ENCODE assay signal across 22 mouse cellular contexts in the genomic region with DNA sequence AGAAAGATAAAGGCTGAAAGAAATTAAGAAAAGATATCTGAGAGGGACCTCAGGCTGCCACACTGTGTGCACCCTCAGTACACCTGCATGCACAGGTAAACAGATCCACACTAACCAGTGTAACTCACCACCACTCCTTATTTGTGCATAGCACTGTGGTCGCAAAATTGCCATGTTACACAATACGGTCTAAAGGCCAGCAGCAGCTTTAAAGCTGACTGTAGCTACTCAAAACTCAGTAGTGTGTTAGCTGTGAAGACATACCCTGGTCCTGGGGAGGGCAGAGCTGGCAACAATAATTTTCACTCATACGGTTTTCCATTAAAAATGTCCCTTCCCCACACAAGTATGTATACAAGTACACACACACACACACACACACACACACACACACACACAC.
DNase-seq lines count a peak whose midpoint lies in the region; ATAC-seq and TF ChIP-seq lines count a peak whose summit lies in the region.
"Had no signal": no experiment of that assay in that cellular context is flagged by ENCODE, and none has a peak within 500 bp of the region (broad histone marks: within the 10 kb centered on the region; RNA-seq: fewer than 3 reads in every experiment).

No protein-coding gene starts in this region.

- H3K36me3 ChIP-seq in liver, embryonic 14.5 days (replicated peaks; ENCODE audit: control insufficient read depth, insufficient read depth, low read depth), result no peaks in the 10 kb centered on the region
- no peaks in the 10 kb centered on the region for H3K36me3 ChIP-seq in lung, postnatal 0 days (ENCODE audit: insufficient read depth, low read length)

- no peak overlapping the region for H3K9ac ChIP-seq in liver, embryonic 14.5 days (replicated peaks)
- no peak overlapping the region for H3K9ac ChIP-seq in lung, postnatal 0 days (replicated peaks; ENCODE audit: low read depth)
- H3K9ac ChIP-seq: forebrain, embryonic 13.5 days; hindbrain, embryonic 13.5 days had no signal

- no peak overlapping the region for H3K27ac ChIP-seq in liver, embryonic 14.5 days
- H3K27ac ChIP-seq in lung, postnatal 0 days (ENCODE audit: low read length), result no peak overlapping the region
- H3K27ac ChIP-seq: forebrain, embryonic 10.5 days; forebrain, embryonic 13.5 days; hindbrain, embryonic 10.5 days; hindbrain, embryonic 13.5 days had no signal

- H3K4me3 ChIP-seq in liver, embryonic 14.5 days (ENCODE audit: insufficient read depth in 1 of 2, low read depth in 2 of 2, low read length in 2 of 2), result no peak overlapping the region
- H3K4me3 ChIP-seq in lung, postnatal 0 days (ENCODE audit: low read depth, low read length), result no peak overlapping the region
- H3K4me3 ChIP-seq: forebrain, embryonic 10.5 days; forebrain, embryonic 13.5 days; hindbrain, embryonic 10.5 days; hindbrain, embryonic 13.5 days had no signal

- 0 out of 2 replicates have a peak, but pooled peaks have one; percentile 21 for ATAC-seq in liver, embryonic 14.5 days (ENCODE audit: insufficient read depth)
- 0 out of 2 replicates have a peak, but pooled peaks have one; percentile 25 for ATAC-seq in lung, postnatal 0 days
- ATAC-seq: activated CD4-positive, CD25-positive, alpha-beta regulatory T cell, adult 4 months; forebrain, embryonic 13.5 days; forebrain, embryonic 16.5 days had no signal

- TF ChIP-seq EP300 in liver, embryonic 14.5 days (IDR thresholded peaks at IDR 0.05; ENCODE audit: low read depth), result no peak
- TF ChIP-seq EP300 in lung, postnatal 0 days (IDR thresholded peaks at IDR 0.05), result no peak

- H3K4me2 ChIP-seq in liver, embryonic 14.5 days (ENCODE audit: low read depth), result no peak overlapping the region
- no peak overlapping the region for H3K4me2 ChIP-seq in lung, postnatal 0 days (replicated peaks; ENCODE audit: low read depth, low read length)
- H3K4me2 ChIP-seq: forebrain, embryonic 13.5 days; heart, embryonic 11.5 days; hindbrain, embryonic 13.5 days had no signal

- H3K27me3 ChIP-seq in liver, embryonic 14.5 days (ENCODE audit: control insufficient read depth, insufficient read depth, low read length), result no peaks in the 10 kb centered on the region
- no peaks in the 10 kb centered on the region for H3K27me3 ChIP-seq in lung, postnatal 0 days (replicated peaks; ENCODE audit: insufficient read depth, low read length)
- H3K27me3 ChIP-seq: forebrain, embryonic 13.5 days; hindbrain, embryonic 13.5 days had no signal

- no peaks in the 10 kb centered on the region for H3K9me3 ChIP-seq in liver, embryonic 14.5 days (ENCODE audit: control insufficient read depth, low read length)
- H3K9me3 ChIP-seq in lung, postnatal 0 days (ENCODE audit: low read length), result no peaks in the 10 kb centered on the region
- H3K9me3 ChIP-seq: forebrain, embryonic 10.5 days; forebrain, embryonic 13.5 days; hindbrain, embryonic 10.5 days had no signal

- TF ChIP-seq CTCF in liver, embryonic 14.5 days (IDR thresholded peaks at IDR 0.05; ENCODE audit: low read depth), result no peak
- no peak for TF ChIP-seq CTCF in lung, postnatal 0 days (IDR thresholded peaks at IDR 0.05)

- intact Hi-C loops in heart, postnatal 25 days (cut with DNase I), result no loop called here

- 78% methylated on average over 3 of the region's 3 CpGs for WGBS in liver, embryonic 14.5 days (ENCODE audit: insufficient replicate concordance)
- WGBS in lung, postnatal 0 days, result 77% methylated on average over 3 of the region's 3 CpGs

- H3K4me1 ChIP-seq in liver, embryonic 14.5 days (replicated peaks; ENCODE audit: control insufficient read depth in 2 of 2, insufficient read depth in 2 of 2, low read length in 1 of 2), result no peaks in the 10 kb centered on the region
- H3K4me1 ChIP-seq in lung, postnatal 0 days (ENCODE audit: insufficient read depth, low read depth, low read length), result no peaks in the 10 kb centered on the region
- H3K4me1 ChIP-seq: forebrain, embryonic 10.5 days; forebrain, embryonic 13.5 days; hindbrain, embryonic 10.5 days; hindbrain, embryonic 13.5 days had no signal

- DNase-seq in heart, adult 11 months, result peak; percentile 75
- no peak for DNase-seq in heart, postnatal 25 days (ENCODE audit: low spot score)
- no peak for DNase-seq in liver, embryonic 14.5 days (ENCODE audit: low read depth in 3 of 3, low spot score in 3 of 3)
- no peak for DNase-seq in liver
- DNase-seq in lung, postnatal 0 days (ENCODE audit: low spot score), result peak; percentile 5
- DNase-seq in lung, postnatal 25 days (ENCODE audit: low spot score), result no peak
- DNase-seq in layer of hippocampus, adult 9-11 months, result no peak
- DNase-seq: adrenal gland, postnatal 10 days; adrenal gland, postnatal 36 days; cerebellum, adult 18-20 months; cerebellum, adult 9-10 months; cerebellum, postnatal 14 days; gastrocnemius, postnatal 10 days; gastrocnemius, postnatal 36 days; heart, postnatal 36 days had no signal

Comparison
In these comparisons a context has a peak if more than half of its experiments do, and no peak if none do; other contexts are left out.
1. DNase-seq: peak in heart, adult 11 months (single experiment) and lung, postnatal 0 days (single experiment); none in heart, postnatal 25 days (single experiment), liver, embryonic 14.5 days (0 of 3), liver (single experiment), lung, postnatal 25 days (single experiment) and layer of hippocampus, adult 9-11 months (single experiment).